Mouse (Mus musculus) megakaryocyte, embryonic 14.5 days (primary cell): ENCODE measurements around the gene Tead4.

Experiments used
- FLI1 ChIP-seq: IDR thresholded peaks from 2 replicates; pipeline ENCODE4 v1.6.1; 2012; ENCODE audit warnings: low read length, inconsistent platforms, mixed read lengths
- GATA1 ChIP-seq: IDR thresholded peaks from 3 replicates; pipeline ENCODE4 v1.6.1; 2012; ENCODE audit warnings: mixed read lengths, low read length, inconsistent platforms, borderline replicate concordance

- no peak for TF ChIP-seq GATA1
- TF ChIP-seq FLI1: no peak
Observed at GRCm38 (mm10) chr6:128299292-128300133, 1.1 kb downstream of the Tead4 start.
